ENCODE assay signal across 8 mouse cellular contexts in the genomic region with DNA sequence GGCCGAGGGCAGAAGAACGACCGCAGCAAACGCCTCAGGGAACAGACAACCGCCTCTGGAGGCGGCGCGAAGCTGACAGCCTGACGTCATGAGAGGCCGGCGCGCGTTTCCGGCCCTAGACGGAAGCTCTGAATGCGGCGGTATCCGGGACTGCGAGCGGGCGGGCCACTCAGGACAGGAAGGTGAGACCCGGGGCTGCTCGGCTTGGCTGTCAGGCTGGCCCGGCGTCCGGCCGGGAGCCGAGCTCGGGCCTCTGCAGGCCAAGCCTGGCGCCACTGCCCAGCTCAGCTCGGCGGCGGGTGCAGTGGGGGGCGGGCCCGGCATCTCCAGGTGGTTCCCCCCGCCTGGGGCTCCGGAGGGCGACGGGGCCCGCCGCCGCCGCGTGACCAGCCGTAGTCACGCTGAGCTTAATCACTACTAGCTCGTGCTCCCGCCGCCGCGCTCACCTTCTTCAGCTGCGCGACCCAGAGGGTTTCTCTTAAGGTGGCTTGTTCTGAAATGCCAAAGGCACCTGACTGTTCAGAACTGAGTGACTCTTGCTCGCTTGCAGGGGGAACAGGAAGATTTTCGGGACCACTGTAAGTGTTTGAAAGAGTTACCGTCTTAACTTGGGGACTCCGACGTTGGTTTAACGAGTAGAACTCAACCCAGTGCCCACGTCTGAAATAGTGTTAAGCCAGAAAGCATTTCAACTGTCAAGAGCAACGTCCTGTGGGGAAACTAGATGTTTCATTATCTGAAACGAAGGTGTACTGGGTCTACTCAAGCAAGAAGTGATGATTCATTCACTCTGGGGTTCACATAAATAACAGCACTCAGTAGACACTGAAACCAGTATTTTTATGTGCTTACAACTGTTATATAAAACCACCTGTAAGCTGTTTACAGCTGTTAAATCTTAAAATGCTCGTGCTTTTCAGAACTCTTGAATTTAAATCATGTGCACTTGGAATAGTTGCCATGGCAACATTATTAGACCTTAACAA. TPM values are rescaled to one million over a fixed set of nuclear protein-coding genes. Genes with fewer than 3 reads are reported as not detected.
DNase-seq lines count a peak whose midpoint lies in the region; ATAC-seq and TF ChIP-seq lines count a peak whose summit lies in the region.

Gene Moap1 (minus strand): TSS at position 73 of the 986 bp plus-strand sequence.
Gene Tmem251 (plus strand): TSS at position 174 of the 986 bp plus-strand sequence.

- peaks cover 35% of the 10 kb centered on the region for H3K79me2 ChIP-seq in CH12.LX (replicated peaks; ENCODE audit: control insufficient read depth, extremely low read depth, insufficient read depth, poor library complexity, severe bottlenecking)

- peaks cover 7 to 47% of the 10 kb centered on the region in 2 experiments for H3K36me3 ChIP-seq in CH12.LX (replicated peaks in 1 of 2; ENCODE audit: control insufficient read depth in 1 of 2, insufficient read depth in 1 of 2, low read length in 1 of 2)
- no peaks in the 10 kb centered on the region for H3K36me3 ChIP-seq in forebrain, embryonic 11.5 days (ENCODE audit: control insufficient read depth, insufficient read depth, low read length)
- H3K36me3 ChIP-seq in heart, embryonic 16.5 days (ENCODE audit: control insufficient read depth, insufficient read depth), result 0 out of 2 replicates have a peak, but pooled peaks cover 3% of the 10 kb centered on the region
- H3K36me3 ChIP-seq in liver, postnatal 0 days (replicated peaks; ENCODE audit: insufficient read depth, low read length), result no peaks in the 10 kb centered on the region; the same call in 1 of the 2 replicates
- peaks cover 20% of the 10 kb centered on the region for H3K36me3 ChIP-seq in neural tube, embryonic 13.5 days

- TF ChIP-seq EP300 in CH12.LX (IDR thresholded peaks at IDR 0.05; ENCODE audit: low read length), result no peak
- no peak for TF ChIP-seq EP300 in liver, postnatal 0 days (IDR thresholded peaks at IDR 0.05; ENCODE audit: low read depth)

- WGBS in forebrain, embryonic 11.5 days, result under 1% methylated on average over 63 of the region's 63 CpGs
- WGBS in heart, embryonic 16.5 days, result under 1% methylated on average over 62 of the region's 63 CpGs
- WGBS in liver, postnatal 0 days (ENCODE audit: insufficient replicate concordance), result 1% methylated on average over 59 of the region's 63 CpGs
- under 1% methylated on average over 63 of the region's 63 CpGs for WGBS in neural tube, embryonic 13.5 days

- no peak for TF ChIP-seq CTCF in CH12.LX (conservative IDR thresholded peaks at IDR 0.05 in 1 of 2, IDR thresholded peaks at IDR 0.05 in 1 of 2; ENCODE audit: low read depth in 2 of 2, low read length in 2 of 2)
- TF ChIP-seq CTCF in liver, postnatal 0 days (IDR thresholded peaks at IDR 0.05; ENCODE audit: low read depth), result no peak

- peak; percentile 90 for DNase-seq in CH12.LX (ENCODE audit: extremely low read depth)
- DNase-seq in c-Kit-positive CD71-negative TER-119-negative erythroid progenitor cells, embryonic 14.5 days (ENCODE audit: low read depth), result peak; percentile 85
- peak; percentile 95 for DNase-seq in forebrain, embryonic 11.5 days (ENCODE audit: low spot score)
- peak; percentile 94 to 95 for DNase-seq in kidney, postnatal 36 days
- DNase-seq in liver, postnatal 0 days, result peak; percentile 93
- peak; percentile 82 for DNase-seq in telencephalon, adult 2 months (ENCODE audit: low read depth, low spot score)

- dilution Hi-C loops in CH12.LX (cut with MboI; ENCODE audit: extremely low pct_ligation_motif_present, extremely low pct_unique_long_range_greater_than_20kb, low sequenced_read_pairs), result no loop called here

- in situ Hi-C loops in CH12.LX (cut with MboI; ENCODE audit: low pct_ligation_motif_present, low pct_unique_long_range_greater_than_20kb, low sequenced_read_pairs), result loop anchor here (10.0 kb wide), 1 partner anchor 321 kb away; no protein-coding TSS in a partner anchor

- peak; percentile 87 for TF ChIP-seq POLR2A in CH12.LX (IDR thresholded peaks at IDR 0.05; ENCODE audit: low read depth, low read length)

- H3K27ac ChIP-seq in CH12.LX (ENCODE audit: insufficient read depth, low read depth), result peak within 1 kb of the TSS; percentile 65
- peak within 1 kb of the TSS; percentile 80 for H3K27ac ChIP-seq in forebrain, embryonic 11.5 days (ENCODE audit: low read depth, low read length)
- peak within 1 kb of the TSS; percentile 97 for H3K27ac ChIP-seq in heart, embryonic 16.5 days (ENCODE audit: low read length)
- peak within 1 kb of the TSS; percentile 92 for H3K27ac ChIP-seq in liver, postnatal 0 days (ENCODE audit: low read depth)
- H3K27ac ChIP-seq in neural tube, embryonic 13.5 days (replicated peaks), result peak within 1 kb of the TSS; percentile 94

- H3K9ac ChIP-seq in CH12.LX (ENCODE audit: insufficient read depth, low read depth), result peak within 1 kb of the TSS; percentile 81
- peak within 1 kb of the TSS; percentile 80 for H3K9ac ChIP-seq in forebrain, embryonic 11.5 days (ENCODE audit: low read length)
- peak within 1 kb of the TSS; percentile 93 for H3K9ac ChIP-seq in heart, embryonic 16.5 days (ENCODE audit: low read length)
- peak within 1 kb of the TSS; percentile 75 for H3K9ac ChIP-seq in liver, postnatal 0 days (replicated peaks)
- H3K9ac ChIP-seq in neural tube, embryonic 13.5 days, result peak within 1 kb of the TSS; percentile 92

- no peaks in the 10 kb centered on the region for H3K9me3 ChIP-seq in CH12.LX (replicated peaks; ENCODE audit: low read length)
- no peaks in the 10 kb centered on the region for H3K9me3 ChIP-seq in forebrain, embryonic 11.5 days (ENCODE audit: control insufficient read depth, low read length)
- no peaks in the 10 kb centered on the region for H3K9me3 ChIP-seq in heart, embryonic 16.5 days (replicated peaks; ENCODE audit: control insufficient read depth, low read length)
- H3K9me3 ChIP-seq in liver, postnatal 0 days (ENCODE audit: low read length), result no peaks in the 10 kb centered on the region
- no peaks in the 10 kb centered on the region for H3K9me3 ChIP-seq in neural tube, embryonic 13.5 days

- peak within 1 kb of the TSS; percentile 78 to 84 (median 80) for H3K4me3 ChIP-seq in CH12.LX (replicated peaks in 1 of 3; ENCODE audit: low read depth in 2 of 3, low read length in 2 of 3, poor library complexity in 1 of 3)
- peak within 1 kb of the TSS; percentile 81 for H3K4me3 ChIP-seq in forebrain, embryonic 11.5 days (ENCODE audit: low read depth, low read length)
- peak within 1 kb of the TSS; percentile 92 for H3K4me3 ChIP-seq in heart, embryonic 16.5 days (ENCODE audit: low read length)
- H3K4me3 ChIP-seq in liver, postnatal 0 days (ENCODE audit: low read depth, low read length), result peak within 1 kb of the TSS; percentile 67
- H3K4me3 ChIP-seq in neural tube, embryonic 13.5 days, result peak within 1 kb of the TSS; percentile 83

- H3K27me3 ChIP-seq in CH12.LX (replicated peaks), result no peaks in the 10 kb centered on the region
- H3K27me3 ChIP-seq in forebrain, embryonic 11.5 days (ENCODE audit: control insufficient read depth, insufficient read depth, low read length), result no peaks in the 10 kb centered on the region
- no peaks in the 10 kb centered on the region for H3K27me3 ChIP-seq in heart, embryonic 16.5 days (ENCODE audit: control insufficient read depth, insufficient read depth, low read length)
- no peaks in the 10 kb centered on the region for H3K27me3 ChIP-seq in liver, postnatal 0 days (ENCODE audit: insufficient read depth, low read length)
- no peaks in the 10 kb centered on the region for H3K27me3 ChIP-seq in neural tube, embryonic 13.5 days

- peak; percentile 97 for ATAC-seq in forebrain, embryonic 11.5 days (replicated peaks; ENCODE audit: low FRiP score)
- ATAC-seq in heart, embryonic 16.5 days (replicated peaks; ENCODE audit: extremely low read depth, insufficient read depth, low FRiP score), result peak; percentile 95
- peak; percentile 97 for ATAC-seq in liver, postnatal 0 days
- peak; percentile 97 for ATAC-seq in neural tube, embryonic 13.5 days (ENCODE audit: low read depth)

- TF ChIP-seq RAD21 in CH12.LX (IDR thresholded peaks at IDR 0.05; ENCODE audit: low read depth, low read length), result no peak

- H3K4me2 ChIP-seq in CH12.LX (ENCODE audit: insufficient read depth, low read depth, poor library complexity, severe bottlenecking), result peak within 1 kb of the TSS; percentile 90
- H3K4me2 ChIP-seq in forebrain, embryonic 11.5 days (ENCODE audit: low read depth, low read length, severe bottlenecking), result peak within 1 kb of the TSS; percentile 86
- peak within 1 kb of the TSS; percentile 83 for H3K4me2 ChIP-seq in heart, embryonic 16.5 days (ENCODE audit: low read depth, low read length)
- peak within 1 kb of the TSS; percentile 81 for H3K4me2 ChIP-seq in liver, postnatal 0 days (ENCODE audit: low read depth, low read length)
- peak within 1 kb of the TSS; percentile 88 for H3K4me2 ChIP-seq in neural tube, embryonic 13.5 days

- H3K4me1 ChIP-seq in CH12.LX (ENCODE audit: control insufficient read depth in 1 of 2, insufficient read depth in 2 of 2), result peaks cover 0 to 33% of the 10 kb centered on the region in 2 experiments; a peak in 2 of 4 replicates
- peaks cover 3% of the 10 kb centered on the region; the same call in 1 of the 2 replicates for H3K4me1 ChIP-seq in forebrain, embryonic 11.5 days (replicated peaks; ENCODE audit: control insufficient read depth, insufficient read depth, low read length)
- H3K4me1 ChIP-seq in heart, embryonic 16.5 days (ENCODE audit: control insufficient read depth, insufficient read depth, low read length), result peaks cover 18% of the 10 kb centered on the region
- peaks cover 19% of the 10 kb centered on the region for H3K4me1 ChIP-seq in liver, postnatal 0 days (ENCODE audit: insufficient read depth)
- peaks cover 27% of the 10 kb centered on the region for H3K4me1 ChIP-seq in neural tube, embryonic 13.5 days (replicated peaks)

RNA-seq across cellular contexts. Expression of gene Moap1, which starts in this region (rescaled TPM):
- 7.1 and 7.9 TPM in 2 replicates for total RNA-seq in CH12.LX (2012; rRNA removed)
- 5.5 and 12.7 TPM in 2 replicates for total RNA-seq in CH12.LX (2014; rRNA removed)
- 6.1 and 15.4 TPM in 2 replicates for polyA plus RNA-seq in CH12.LX (2012; ENCODE audit: insufficient read length, low read depth)
- polyA plus RNA-seq in forebrain, embryonic 11.5 days (2014; fragmentation: Nextera tagmentation; extraction: Ambion mirVana), result 31.9 and 34.4 TPM in 2 replicates
- 19.0 and 19.5 TPM in 2 replicates for polyA plus RNA-seq in heart, embryonic 16.5 days (2015; fragmentation: Nextera tagmentation; extraction: Ambion mirVana)
- polyA plus RNA-seq in liver, postnatal 0 days (2015; fragmentation: Nextera tagmentation; extraction: Ambion mirVana), result 4.2 and 4.9 TPM in 2 replicates
- 53.0 and 58.6 TPM in 2 replicates for polyA plus RNA-seq in neural tube, embryonic 13.5 days (2015; fragmentation: Nextera tagmentation; extraction: Ambion mirVana)

RNA-seq across cellular contexts. Expression of gene Tmem251, which starts in this region (rescaled TPM):
- total RNA-seq in CH12.LX (2012; rRNA removed) (3.9 and 7.2 TPM in 2 replicates), CH12.LX (2014; rRNA removed) (10.9 and 11.1 TPM in 2 replicates)
- 13.9 and 14.6 TPM in 2 replicates for polyA plus RNA-seq in CH12.LX (2012; ENCODE audit: insufficient read length, low read depth)
- 12.7 and 14.0 TPM in 2 replicates for polyA plus RNA-seq in forebrain, embryonic 11.5 days (2014; fragmentation: Nextera tagmentation; extraction: Ambion mirVana)
- polyA plus RNA-seq in heart, embryonic 16.5 days (2015; fragmentation: Nextera tagmentation; extraction: Ambion mirVana), result 7.7 and 8.3 TPM in 2 replicates
- 5.6 and 5.8 TPM in 2 replicates for polyA plus RNA-seq in liver, postnatal 0 days (2015; fragmentation: Nextera tagmentation; extraction: Ambion mirVana)
- polyA plus RNA-seq in neural tube, embryonic 13.5 days (2015; fragmentation: Nextera tagmentation; extraction: Ambion mirVana), result 11.0 and 13.3 TPM in 2 replicates

Comparison
In these comparisons a context has a peak if more than half of its experiments do, and no peak if none do; other contexts are left out.
1. Peak in every context shown above with its lines: DNase-seq, ATAC-seq, H3K4me3 ChIP-seq and H3K27ac ChIP-seq.